Mouse (Mus musculus): ENCODE results near the gene Uqcrc1.

Gene Uqcrc1

GRCm38 (mm10) chr9:108976483-108976882 is 40.0 kb downstream of the Uqcrc1 start:
- in situ Hi-C loops (cut with MboI; ENCODE audit: low pct_unique_long_range_greater_than_20kb in 1 of 2, low sequenced_read_pairs in 2 of 2, unreplicated experiment in 1 of 2), result no loop called here

GRCm38 (mm10) chr9:108977966-108978365 is 41.5 kb downstream of the Uqcrc1 start:
- in situ Hi-C loops (cut with MboI; ENCODE audit: low pct_unique_long_range_greater_than_20kb in 1 of 2, low sequenced_read_pairs in 2 of 2, unreplicated experiment in 1 of 2), result no loop called here

GRCm38 (mm10) chr9:108982498-108982897 is 46.1 kb downstream of the Uqcrc1 start:
- in situ Hi-C loops (cut with MboI; ENCODE audit: low pct_unique_long_range_greater_than_20kb in 1 of 2, low sequenced_read_pairs in 2 of 2, unreplicated experiment in 1 of 2), result no loop called here

GRCm38 (mm10) chr9:108983209-108983608 is 46.8 kb downstream of the Uqcrc1 start:
- in situ Hi-C loops (cut with MboI; ENCODE audit: low pct_unique_long_range_greater_than_20kb in 1 of 2, low sequenced_read_pairs in 2 of 2, unreplicated experiment in 1 of 2), result no loop called here

- in situ Hi-C loops (cut with MboI; ENCODE audit: low pct_unique_long_range_greater_than_20kb in 1 of 2, low sequenced_read_pairs in 2 of 2, unreplicated experiment in 1 of 2), result no loop called here
Observed at GRCm38 (mm10) chr9:108985710-108986109, 49.3 kb downstream of the Uqcrc1 start, which contains the start of gene Ucn2. TSS of gene Ucn2 (plus strand) at chr9:108986010.

GRCm38 (mm10) chr9:108987704-108988350 is 51.4 kb downstream of the Uqcrc1 start:
- in situ Hi-C loops (cut with MboI; ENCODE audit: low pct_unique_long_range_greater_than_20kb in 1 of 2, low sequenced_read_pairs in 2 of 2, unreplicated experiment in 1 of 2), result no loop called here

GRCm38 (mm10) chr9:108989802-108990461 is 53.5 kb downstream of the Uqcrc1 start:
- in situ Hi-C loops (cut with MboI; ENCODE audit: low pct_unique_long_range_greater_than_20kb in 1 of 2, low sequenced_read_pairs in 2 of 2, unreplicated experiment in 1 of 2), result no loop called here

GRCm38 (mm10) chr9:108990462-108990820 is 54.0 kb downstream of the Uqcrc1 start:
- in situ Hi-C loops (cut with MboI; ENCODE audit: low pct_unique_long_range_greater_than_20kb in 1 of 2, low sequenced_read_pairs in 2 of 2, unreplicated experiment in 1 of 2), result no loop called here

- in situ Hi-C loops (cut with MboI; ENCODE audit: low pct_unique_long_range_greater_than_20kb in 1 of 2, low sequenced_read_pairs in 2 of 2, unreplicated experiment in 1 of 2), result no loop called here
Observed at GRCm38 (mm10) chr9:108991428-108992084, 55.1 kb downstream of the Uqcrc1 start, which contains the start of gene Pfkfb4. TSS of gene Pfkfb4 (plus strand) at chr9:108991778.

- in situ Hi-C loops (cut with MboI; ENCODE audit: low pct_unique_long_range_greater_than_20kb in 1 of 2, low sequenced_read_pairs in 2 of 2, unreplicated experiment in 1 of 2), result no loop called here
Observed at GRCm38 (mm10) chr9:108992085-108992469, 55.6 kb downstream of the Uqcrc1 start.

GRCm38 (mm10) chr9:108992620-108993361 is 56.4 kb downstream of the Uqcrc1 start:
- in situ Hi-C loops (cut with MboI; ENCODE audit: low pct_unique_long_range_greater_than_20kb in 1 of 2, low sequenced_read_pairs in 2 of 2, unreplicated experiment in 1 of 2), result no loop called here

GRCm38 (mm10) chr9:108996411-108996810 is 60.0 kb downstream of the Uqcrc1 start:
- in situ Hi-C loops (cut with MboI; ENCODE audit: low pct_unique_long_range_greater_than_20kb in 1 of 2, low sequenced_read_pairs in 2 of 2, unreplicated experiment in 1 of 2), result no loop called here

GRCm38 (mm10) chr9:108998287-108999166 is 62.1 kb downstream of the Uqcrc1 start:
- in situ Hi-C loops (cut with MboI; ENCODE audit: low pct_unique_long_range_greater_than_20kb in 1 of 2, low sequenced_read_pairs in 2 of 2, unreplicated experiment in 1 of 2), result no loop called here

- in situ Hi-C loops (cut with MboI; ENCODE audit: low pct_unique_long_range_greater_than_20kb in 1 of 2, low sequenced_read_pairs in 2 of 2, unreplicated experiment in 1 of 2), result no loop called here
Observed at GRCm38 (mm10) chr9:108999167-108999526, 62.7 kb downstream of the Uqcrc1 start.
